Mouse (Mus musculus) forebrain, embryonic 14.5 days (tissue): Measurements from ENCODE around the gene Ifna7. TPM values are rescaled to one million over a fixed set of nuclear protein-coding genes. Genes with fewer than 3 reads are reported as not detected.

Experiments used
- ATAC-seq: fragments of 200-750 bp; cut with Nextera tagmentation; 2 replicates; pipeline ENCODE4 v1.8.0; 2017; ENCODE audit warnings: mild to moderate bottlenecking, moderate library complexity
- DNase-seq: peaks from one replicate; pipeline ENCODE4 v3.0.0-alpha.2; 2015; ENCODE audit warnings: low spot score
- H3K27ac ChIP-seq: fragments of 300-500 bp; sonication (generic); 2 replicates; pipeline ENCODE4 v1.5.1; 2014; ENCODE audit warnings: low read depth, mild to moderate bottlenecking, control low read depth, low read length, moderate library complexity
- H3K27me3 ChIP-seq: fragments of 300-500 bp; sonication (generic); replicated peaks from 2 replicates; pipeline ENCODE4 v1.6.1; 2014; ENCODE audit warnings: low read length, control low read depth, mixed read lengths; ENCODE audit not compliant: control insufficient read depth, insufficient read depth
- H3K36me3 ChIP-seq: fragments of 300-500 bp; sonication (generic); 2 replicates; pipeline ENCODE4 v1.6.1; 2014; ENCODE audit warnings: low read length, control low read depth; ENCODE audit not compliant: control insufficient read depth, insufficient read depth
- H3K4me1 ChIP-seq: fragments of 300-500 bp; sonication (generic); 2 replicates; pipeline ENCODE4 v1.6.1; 2014; ENCODE audit warnings: antibody characterized with exemption, low read length, control low read depth; ENCODE audit not compliant: control insufficient read depth, insufficient read depth
- H3K4me2 ChIP-seq: fragments of 300-500 bp; sonication (generic); 2 replicates; pipeline ENCODE4 v1.6.1; 2014; ENCODE audit warnings: mild to moderate bottlenecking, control low read depth, low read length
- H3K4me3 ChIP-seq: fragments of 300-500 bp; sonication (generic); 2 replicates; pipeline ENCODE4 v1.5.1; 2014; ENCODE audit warnings: low read depth, low read length, control low read depth
- H3K9ac ChIP-seq: fragments of 300-500 bp; sonication (generic); 2 replicates; pipeline ENCODE4 v1.6.1; 2014; ENCODE audit warnings: mild to moderate bottlenecking, low read length, control low read depth, moderate library complexity
- H3K9me3 ChIP-seq: fragments of 300-500 bp; sonication (generic); replicated peaks from 2 replicates; pipeline ENCODE4 v1.6.1; 2016; ENCODE audit warnings: low read length, control low read depth, mixed read lengths; ENCODE audit not compliant: control insufficient read depth
- WGBS: fragments of 180-500 bp; shearing (Covaris S2); extraction: QIAGEN DNeasy Blood & Tissue Kit; methylation state at CpG from one replicate; pipeline ENCODE4 v1.1.7; 2014; 5-methylcytosine and 5-hydroxymethylcytosine counted together
- polyA plus RNA-seq: library from polyadenylated mRNA; unstranded; fragments of >200 nt; fragmentation: Nextera tagmentation; extraction: Ambion mirVana; gene quantifications from 2 replicates; pipeline ENCODE4 v1.2.1, GENCODE M21; 2014

The Ifna7 gene
- polyA plus RNA-seq, 1 experiment from 2014 or later, result not detected

GRCm38 (mm10) chr4:88859214-88859613 is 43.2 kb downstream of the Ifna7 start:
- Histone ChIP-seq H3K36me3 (no peaks in the 10 kb centered on the region), H3K27me3 (no peaks in the 10 kb centered on the region), H3K9me3 (no peaks in the 10 kb centered on the region), H3K4me2 (no peak overlapping the region), H3K9ac (no peak overlapping the region), H3K4me1 (no peaks in the 10 kb centered on the region), H3K27ac (no peak overlapping the region), H3K4me3 (no peak overlapping the region)
- ATAC-seq (no peak), DNase-seq (no peak)

GRCm38 (mm10) chr4:88863309-88863708 is 47.3 kb downstream of the Ifna7 start:
- H3K4me2 ChIP-seq, result no peak overlapping the region
- H3K27ac ChIP-seq, result no peak overlapping the region
- WGBS, result 3% methylated on average over 7 of the region's 7 CpGs
- no peak overlapping the region for H3K9ac ChIP-seq
- H3K4me1 ChIP-seq, result no peaks in the 10 kb centered on the region
- no peak overlapping the region for H3K4me3 ChIP-seq
- no peaks in the 10 kb centered on the region for H3K36me3 ChIP-seq
- no peaks in the 10 kb centered on the region for H3K27me3 ChIP-seq
- H3K9me3 ChIP-seq, result no peaks in the 10 kb centered on the region
- DNase-seq, result no peak
- ATAC-seq, result no peak

DNA sequence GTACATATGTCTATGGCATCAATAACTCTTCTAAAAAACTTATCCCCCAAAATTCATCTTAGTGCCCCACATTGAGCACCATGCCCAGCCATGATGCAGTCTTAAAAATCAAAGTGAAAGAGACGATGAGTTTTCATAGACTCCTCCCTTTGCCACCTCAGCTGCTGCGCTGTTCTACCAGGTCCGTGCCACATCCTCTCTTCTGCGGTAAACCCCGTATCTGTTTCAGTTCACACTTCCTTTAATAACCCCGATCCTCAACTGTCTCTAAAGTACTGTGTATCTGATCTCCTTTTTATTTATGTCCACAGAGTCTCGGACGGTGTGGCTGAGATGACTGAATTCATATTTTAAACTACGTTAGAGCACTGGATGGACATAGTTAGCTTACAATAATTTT is 48.6 kb downstream of the Ifna7 start:
- Histone ChIP-seq H3K9me3 (no peaks in the 10 kb centered on the region), H3K4me1 (no peaks in the 10 kb centered on the region), H3K27ac (no peak overlapping the region), H3K36me3 (no peaks in the 10 kb centered on the region), H3K4me2 (no peak overlapping the region), H3K9ac (no peak overlapping the region), H3K27me3 (no peaks in the 10 kb centered on the region), H3K4me3 (no peak overlapping the region)
- no peak for DNase-seq
- no peak for ATAC-seq
- 76% methylated on average over 9 of the region's 9 CpGs for WGBS

DNA sequence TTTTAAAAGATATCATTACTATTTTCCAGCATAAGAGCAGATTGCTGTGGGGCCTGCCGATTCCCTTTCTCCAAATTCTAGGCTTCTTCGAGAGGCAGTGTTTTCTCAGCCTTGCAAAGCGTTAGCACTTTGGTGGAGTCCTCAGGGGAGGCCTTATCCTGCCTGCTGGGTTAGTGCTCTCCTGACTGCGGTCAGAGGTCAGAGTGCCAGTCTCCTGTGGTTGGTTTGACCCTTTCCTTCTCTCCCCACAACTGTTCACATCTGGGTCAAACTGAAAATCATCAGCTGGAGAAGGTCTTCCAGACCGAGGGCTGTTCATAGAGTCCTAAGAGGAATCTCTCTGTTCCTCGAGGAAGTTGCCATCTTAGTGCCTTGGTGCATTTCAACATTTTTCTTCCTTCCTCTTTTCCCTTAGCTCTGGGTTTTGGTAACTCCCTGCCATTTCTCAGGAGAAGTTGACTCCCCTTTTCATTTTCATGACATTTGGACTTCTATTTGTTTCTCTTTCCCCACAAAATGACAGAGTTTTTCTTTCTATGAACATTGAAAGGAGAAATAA is 49.1 kb downstream of the Ifna7 start:
- WGBS, result 68% methylated on average over 6 of the region's 6 CpGs
- Histone ChIP-seq H3K4me2 (no peak overlapping the region), H3K9me3 (no peaks in the 10 kb centered on the region), H3K27me3 (no peaks in the 10 kb centered on the region), H3K27ac (no peak overlapping the region), H3K36me3 (no peaks in the 10 kb centered on the region), H3K4me1 (no peaks in the 10 kb centered on the region), H3K9ac (no peak overlapping the region), H3K4me3 (no peak overlapping the region)
- DNase-seq, result no peak
- ATAC-seq, result no peak

Other genes starting within 250 kb of the Ifna7 start
- not detected in 2 replicates for gene Ifna14, start 244.4 kb upstream of the Ifna7 start, polyA plus RNA-seq
- not detected in 2 replicates for gene Ifna9, start 223.8 kb upstream of the Ifna7 start, polyA plus RNA-seq
- not detected in 2 replicates for gene Ifna12, start 212.9 kb upstream of the Ifna7 start, polyA plus RNA-seq
- gene C87499, start 181.8 kb upstream of the Ifna7 start, polyA plus RNA-seq, result not detected in 2 replicates
- not detected in 2 replicates for gene Ifna13, start 171.8 kb upstream of the Ifna7 start, polyA plus RNA-seq
- not detected in 2 replicates for gene Ifna16, start 139.3 kb upstream of the Ifna7 start, polyA plus RNA-seq
- gene Ifna2, start 132.3 kb upstream of the Ifna7 start, polyA plus RNA-seq, result not detected in 2 replicates
- gene Ifnab, start 124.9 kb upstream of the Ifna7 start, polyA plus RNA-seq, result not detected in 2 replicates
- gene Gm26566, start 94.4 kb upstream of the Ifna7 start, polyA plus RNA-seq, result 2.0 and 2.3 TPM in 2 replicates
- 145 and 154 TPM in 2 replicates for gene Klhl9, start 93.8 kb upstream of the Ifna7 start, polyA plus RNA-seq
- gene Gm13271, start 61.4 kb upstream of the Ifna7 start, polyA plus RNA-seq, result not detected in 2 replicates
- gene Gm13283, start 56.1 kb upstream of the Ifna7 start, polyA plus RNA-seq, result not detected in 2 replicates
- gene Gm13290, start 42.4 kb upstream of the Ifna7 start, polyA plus RNA-seq, result not detected in 2 replicates
- not detected in 2 replicates for gene Gm13289, start 39.3 kb upstream of the Ifna7 start, polyA plus RNA-seq
- gene Gm13272, start 36.4 kb upstream of the Ifna7 start, polyA plus RNA-seq, result not detected in 2 replicates
- gene Ifnz, start 34.1 kb upstream of the Ifna7 start, polyA plus RNA-seq, result not detected in 2 replicates
- not detected in 2 replicates for gene Gm13276, start 30.5 kb upstream of the Ifna7 start, polyA plus RNA-seq
- not detected in 2 replicates for gene Gm13277, start 27.6 kb upstream of the Ifna7 start, polyA plus RNA-seq
- not detected in 2 replicates for gene Gm13278, start 24.7 kb upstream of the Ifna7 start, polyA plus RNA-seq
- not detected in 2 replicates for gene Gm13275, start 21.7 kb upstream of the Ifna7 start, polyA plus RNA-seq
- not detected in 2 replicates for gene Gm13279, start 18.8 kb upstream of the Ifna7 start, polyA plus RNA-seq
- 0.13 and 0.17 TPM in 2 replicates for gene Gm13285, start 16.6 kb upstream of the Ifna7 start, polyA plus RNA-seq
- gene Gm13287, start 13.0 kb upstream of the Ifna7 start, polyA plus RNA-seq, result not detected in 2 replicates
- gene Gm13288, start 10.7 kb upstream of the Ifna7 start, polyA plus RNA-seq, result not detected in 2 replicates
- not detected in 2 replicates for gene Ifna11, start 3.7 kb downstream of the Ifna7 start, polyA plus RNA-seq
- not detected in 2 replicates for gene Ifna6, start 11.2 kb downstream of the Ifna7 start, polyA plus RNA-seq
- not detected in 2 replicates for gene Ifna5, start 19.3 kb downstream of the Ifna7 start, polyA plus RNA-seq
- gene Ifna4, start 25.6 kb downstream of the Ifna7 start, polyA plus RNA-seq, result not detected in 2 replicates
- not detected in 2 replicates for gene Ifna1, start 33.9 kb downstream of the Ifna7 start, polyA plus RNA-seq
- gene Ifne, start 64.0 kb downstream of the Ifna7 start, polyA plus RNA-seq, result not detected in 2 replicates